ENCODE assay signal across 8 mouse cellular contexts in genomic region chr3:95997203-95997721, GRCm38 (mm10). TPM values are rescaled to one million over a fixed set of nuclear protein-coding genes. Genes with fewer than 3 reads are reported as not detected.
A peak's percentile ranks its signal among the peaks of the same experiment; 100 is the strongest.
DNase-seq lines count a peak whose midpoint lies in the region; ATAC-seq and TF ChIP-seq lines count a peak whose summit lies in the region.

No protein-coding gene starts in this region.

- H3K36me3 ChIP-seq in forebrain, embryonic 13.5 days (ENCODE audit: poor library complexity, severe bottlenecking): peaks cover 12% of the 10 kb centered on the region
- peaks cover 4% of the 10 kb centered on the region; the same call in 1 of the 2 replicates for H3K36me3 ChIP-seq in kidney, embryonic 16.5 days (ENCODE audit: insufficient read depth, low read length)

- H3K4me2 ChIP-seq in forebrain, embryonic 13.5 days: peak overlapping the region; percentile 97
- peak overlapping the region; percentile 63 for H3K4me2 ChIP-seq in kidney, embryonic 16.5 days (replicated peaks; ENCODE audit: low read depth, low read length)

- intact Hi-C loops in left cerebral cortex, adult 2 months (cut with DNase I): loop anchor here (2.0 to 5.0 kb wide), 2 partner anchors 30 to 180 kb away; partner anchors contain the start of gene Rprd2
- intact Hi-C loops in left cerebral cortex, postnatal 4 days (cut with DNase I): no loop called here

- DNase-seq in left cerebral cortex, adult 2 months (ENCODE audit: extremely low spot score in 1 of 2, low spot score in 2 of 2): no peak
- DNase-seq in left cerebral cortex, postnatal 4 days: no peak
- peak; percentile 48 for DNase-seq in naive thymus-derived CD4-positive, alpha-beta T cell, adult 2 months (ENCODE audit: low read depth)
- DNase-seq in testis, postnatal 14 days (ENCODE audit: low spot score): no peak
- no peak for DNase-seq in gastrocnemius, adult 8-10 months (ENCODE audit: low spot score in 2 of 2)

- 33% methylated on average over 9 of the region's 9 CpGs for WGBS in bone marrow, adult 2 months
- WGBS in forebrain, embryonic 13.5 days: 16% methylated on average over 9 of the region's 9 CpGs
- WGBS in kidney, embryonic 16.5 days: 16% methylated on average over 9 of the region's 9 CpGs

- ATAC-seq in forebrain, embryonic 13.5 days: no peak
- peak; percentile 46 for ATAC-seq in kidney, embryonic 16.5 days (ENCODE audit: low FRiP score, low TSS enrichment)

- H3K9ac ChIP-seq in forebrain, embryonic 13.5 days: peak overlapping the region; percentile 99
- H3K9ac ChIP-seq in kidney, embryonic 16.5 days (replicated peaks; ENCODE audit: low read length): peak overlapping the region; percentile 89; the same call in 1 of the 2 replicates

- 0 out of 2 replicates have a peak, but pooled peaks have one; percentile 37 for TF ChIP-seq POLR2A in bone marrow, adult 2 months (IDR thresholded peaks at IDR 0.05; ENCODE audit: borderline replicate concordance, control insufficient read depth, low read depth, low read length)

- H3K27me3 ChIP-seq in forebrain, embryonic 13.5 days: no peaks in the 10 kb centered on the region
- no peaks in the 10 kb centered on the region for H3K27me3 ChIP-seq in kidney, embryonic 16.5 days (ENCODE audit: insufficient read depth, low read length)

- no peaks in the 10 kb centered on the region for H3K9me3 ChIP-seq in forebrain, embryonic 13.5 days (replicated peaks)
- H3K9me3 ChIP-seq in kidney, embryonic 16.5 days (ENCODE audit: low read length): no peaks in the 10 kb centered on the region

- TF ChIP-seq CTCF in left cerebral cortex, adult 2 months (IDR thresholded peaks at IDR 0.05): no peak
- TF ChIP-seq CTCF in bone marrow, adult 2 months (IDR thresholded peaks at IDR 0.05; ENCODE audit: control insufficient read depth, insufficient read depth, low read length): no peak

- H3K4me1 ChIP-seq in bone marrow, adult 2 months (ENCODE audit: control insufficient read depth, insufficient read depth, low read length): peaks cover 8% of the 10 kb centered on the region
- peaks cover 48% of the 10 kb centered on the region for H3K4me1 ChIP-seq in forebrain, embryonic 13.5 days
- peaks cover 34% of the 10 kb centered on the region for H3K4me1 ChIP-seq in kidney, embryonic 16.5 days (ENCODE audit: insufficient read depth, low read length)

- peak overlapping the region; percentile 92 for H3K27ac ChIP-seq in left cerebral cortex, adult 2 months
- no peak overlapping the region for H3K27ac ChIP-seq in bone marrow, adult 2 months (ENCODE audit: control insufficient read depth, insufficient read depth, low read depth, low read length, poor library complexity)
- H3K27ac ChIP-seq in forebrain, embryonic 13.5 days: peak overlapping the region; percentile 99; the same call in 1 of the 2 replicates
- H3K27ac ChIP-seq in kidney, embryonic 16.5 days (ENCODE audit: low read length): 0 out of 2 replicates have a peak overlapping the region, but pooled peaks have one; percentile 7

- peak overlapping the region; percentile 74 for H3K4me3 ChIP-seq in left cerebral cortex, adult 2 months
- no peak overlapping the region for H3K4me3 ChIP-seq in bone marrow, adult 2 months (replicated peaks; ENCODE audit: control insufficient read depth, low read depth, low read length)
- peak overlapping the region; percentile 85 for H3K4me3 ChIP-seq in forebrain, embryonic 13.5 days
- peak overlapping the region; percentile 11; the same call in 1 of the 2 replicates for H3K4me3 ChIP-seq in kidney, embryonic 16.5 days (ENCODE audit: low read length)

RNA-seq across cellular contexts. Expression of gene Plekho1, which starts 1.5 kb away (rescaled TPM):
- total RNA-seq in left cerebral cortex, adult 2 months (2021): 10 to 100 TPM; 73.5 to 86.9 TPM
- total RNA-seq in left cerebral cortex, postnatal 4 days (2021): 10 to 100 TPM; 83.3 to 89.3 TPM
- 36.1 and 59.2 TPM in 2 replicates for polyA plus RNA-seq in bone marrow, adult 2 months (2011; ENCODE audit: insufficient read depth, insufficient read length, low replicate concordance, missing spikeins)
- 80.4 and 85.1 TPM in 2 replicates for polyA plus RNA-seq in forebrain, embryonic 13.5 days (2015; fragmentation: Nextera tagmentation; extraction: Ambion mirVana)
- polyA plus RNA-seq in kidney, embryonic 16.5 days (2015; fragmentation: Nextera tagmentation; extraction: Ambion mirVana): 29.0 and 32.8 TPM in 2 replicates
- 10 to 100 TPM; 11.3 to 16.5 (median 12.9) TPM for total RNA-seq in gastrocnemius, adult 8-10 months (2022)

Comparison
In these comparisons a context has a peak if more than half of its experiments do, and no peak if none do; other contexts are left out.
1. RNA of gene Plekho1, which starts 1.5 kb away (total RNA-seq): 83.3 to 89.3 TPM in left cerebral cortex, postnatal 4 days and 73.5 to 86.9 TPM in left cerebral cortex, adult 2 months; 11.3 to 16.5 TPM in gastrocnemius, adult 8-10 months; every median in the first group is over 4 times any median in the second.